Mouse (Mus musculus): ENCODE results near the gene Espl1.

Espl1 gene

DNA sequence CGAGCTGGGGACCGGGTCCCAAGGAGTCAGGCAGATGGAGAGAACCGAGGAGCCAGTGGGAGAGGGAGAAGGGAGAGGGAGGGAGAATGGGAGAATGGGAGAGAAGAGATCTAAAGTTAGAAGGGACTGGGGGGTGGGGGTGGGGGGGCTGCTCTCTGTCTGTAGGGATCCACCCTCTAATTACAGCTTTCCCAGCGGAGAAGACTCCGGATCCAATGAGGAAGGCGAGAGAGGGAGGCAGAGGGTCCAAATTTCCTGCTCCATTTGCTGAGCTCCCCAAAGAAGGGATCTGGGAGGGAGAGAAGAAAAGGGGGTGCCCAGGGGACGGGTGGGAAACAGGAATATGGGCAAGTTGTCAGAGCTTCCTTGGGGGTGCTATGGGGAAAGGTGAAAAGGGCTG lies 70.2 kb downstream of the Espl1 start:
- no peak for ATAC-seq (ENCODE audit: insufficient number of reproducible peaks, low FRiP score, low TSS enrichment)

DNA sequence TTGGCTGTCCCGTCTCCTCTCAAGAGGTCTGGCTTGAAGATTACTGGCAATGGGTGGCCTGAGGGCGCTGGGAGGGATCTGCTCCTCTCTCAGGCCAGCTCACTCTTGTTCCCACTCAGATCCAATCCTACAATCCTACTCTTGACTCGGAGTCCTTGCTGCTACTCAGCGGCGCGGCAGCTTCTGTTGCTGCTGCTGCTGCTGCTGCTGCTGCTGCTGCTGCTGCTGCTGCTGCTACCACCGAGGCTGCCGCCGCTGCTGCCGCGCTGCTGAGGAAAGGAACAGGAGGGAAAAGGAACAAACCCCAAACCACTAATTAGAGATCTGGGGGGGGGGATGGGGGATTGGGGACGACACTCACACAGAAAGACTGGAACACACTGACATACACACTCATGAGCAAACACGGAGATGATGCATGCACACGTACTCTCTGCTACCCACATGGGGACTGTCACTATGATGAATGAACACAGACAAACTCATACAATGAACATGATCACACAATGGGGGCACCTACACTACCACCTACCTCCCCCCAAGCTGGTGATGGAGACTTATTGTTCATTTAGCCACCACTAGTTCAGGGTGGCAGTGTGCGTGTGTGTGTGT lies 70.8 kb downstream of the Espl1 start, which contains the start of gene Sp7:
TSS of gene Sp7 (minus strand) at position 450 of the 612 bp plus-strand sequence.
- ATAC-seq (ENCODE audit: insufficient number of reproducible peaks, low FRiP score, low TSS enrichment), result no peak

DNA sequence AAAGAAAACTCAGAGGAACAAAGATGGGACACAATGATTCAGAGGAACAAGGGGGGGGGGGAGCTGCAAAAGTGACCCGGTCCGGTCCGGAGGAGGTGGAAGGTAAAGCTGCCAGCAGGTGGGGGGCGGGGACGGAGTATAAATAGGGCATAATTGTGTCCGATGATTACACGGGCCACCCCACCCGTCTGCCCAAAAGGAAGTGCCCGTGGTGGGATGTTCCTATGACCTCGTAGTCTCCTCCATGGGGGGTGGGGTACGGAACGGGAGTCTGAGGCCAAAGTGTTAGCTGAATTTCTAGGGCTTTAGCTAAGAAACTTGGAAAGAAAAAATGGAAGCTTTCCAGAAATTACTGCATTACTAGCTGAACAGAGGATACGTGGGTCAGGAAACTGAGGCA lies 73.9 kb downstream of the Espl1 start:
- ATAC-seq (ENCODE audit: insufficient number of reproducible peaks, low FRiP score, low TSS enrichment), result no peak

DNA sequence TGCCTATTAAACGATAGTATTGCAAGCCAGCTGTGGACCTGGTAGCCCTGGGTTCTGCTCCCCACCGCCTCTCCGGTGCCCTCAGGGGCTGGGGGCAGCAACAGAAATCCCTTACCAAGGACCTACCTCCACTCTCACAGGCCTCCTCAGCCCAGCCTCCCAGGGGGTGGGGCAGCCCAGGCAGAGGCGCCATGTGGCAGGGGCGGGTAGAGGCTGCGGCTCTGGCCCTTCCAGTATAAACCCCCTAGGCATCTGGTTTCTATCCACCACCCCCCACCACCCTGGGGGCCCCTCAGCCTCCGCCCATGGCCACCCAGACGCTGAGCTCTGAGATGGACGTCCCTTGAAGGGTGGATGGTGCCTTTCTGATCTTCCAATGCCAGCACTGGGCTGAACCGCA lies 74.7 kb downstream of the Espl1 start:
- ATAC-seq (ENCODE audit: insufficient number of reproducible peaks, low FRiP score, low TSS enrichment), result no peak
